Mouse (Mus musculus) ovary, postnatal 14 days (tissue): Measurements from ENCODE around the gene Catsperb.
"Not testable (repeated sequence)": the region's sequence is repeated elsewhere in the genome, so short reads cannot be mapped to it uniquely, and the experiment has no call there.

Experiments
- DNase-seq: peaks from one replicate; pipeline ENCODE4 v3.0.0; 2022; ENCODE audit warnings: low spot score

Catsperb gene

GRCm38 (mm10) chr12:101404353-101404752, at the start of gene Catsperb:
TSS of gene Catsperb (plus strand) at chr12:101404653.
- DNase-seq: not testable (repeated sequence)

GRCm38 (mm10) chr12:101361468-101361867, 43.0 kb upstream of the Catsperb start:
- DNase-seq: not testable (repeated sequence)

GRCm38 (mm10) chr12:101381460-101381859, 23.0 kb upstream of the Catsperb start:
- not testable (repeated sequence) for DNase-seq

- no peak for DNase-seq
Observed at GRCm38 (mm10) chr12:101426131-101426530, 21.7 kb downstream of the Catsperb start.

- no peak for DNase-seq
Observed at GRCm38 (mm10) chr12:101462051-101462450, 57.6 kb downstream of the Catsperb start.

GRCm38 (mm10) chr12:101483571-101483970, 79.1 kb downstream of the Catsperb start:
- DNase-seq: no peak

- DNase-seq: not testable (repeated sequence)
Observed at GRCm38 (mm10) chr12:101511326-101511725, 106.9 kb downstream of the Catsperb start.

- not testable (repeated sequence) for DNase-seq
Observed at GRCm38 (mm10) chr12:101606622-101607021, 202.2 kb downstream of the Catsperb start.

- DNase-seq: no peak
Observed at GRCm38 (mm10) chr12:101633137-101633536, 228.7 kb downstream of the Catsperb start.

GRCm38 (mm10) chr12:101667502-101667901, 263.0 kb downstream of the Catsperb start:
- no peak for DNase-seq
